Mouse (Mus musculus) liver, embryonic 14 days (tissue): ENCODE data around the gene Stox1. TPM values are rescaled to one million over a fixed set of nuclear protein-coding genes. Genes with fewer than 3 reads are reported as not detected.

Source experiments
- polyA plus RNA-seq: library from polyadenylated mRNA; depleted of rRNA; stranded (reverse); fragments of >200 nt; gene quantifications from 2 replicates; pipeline ENCODE4 v1.2.3, GENCODE M21; 2012; rRNA removed

The Stox1 gene
- polyA plus RNA-seq, result 0.09 and 0.10 TPM in 2 replicates

GRCm38 (mm10) chr10:62725771-62726687, at the start of gene Stox1:
TSS of gene Stox1 (minus strand) at chr10:62726128.

GRCm38 (mm10) chr10:62650881-62651810, 74.8 kb downstream of the Stox1 start, which contains the start of gene Ddx50:
TSS of gene Ddx50 (minus strand) at chr10:62651218.

Other genes starting within 250 kb of the Stox1 start
- gene Vps26a, start 239.3 kb downstream of the Stox1 start, polyA plus RNA-seq, result 15.3 and 18.9 TPM in 2 replicates
- gene Srgn, start 198.7 kb downstream of the Stox1 start, polyA plus RNA-seq, result 24.8 and 34.5 TPM in 2 replicates
- 9.2 and 9.6 TPM in 2 replicates for gene Kif1bp, start 147.7 kb downstream of the Stox1 start, polyA plus RNA-seq
- gene Ddx21, start 123.8 kb downstream of the Stox1 start, polyA plus RNA-seq, result 35.4 and 38.2 TPM in 2 replicates
- 23.9 and 26.9 TPM in 2 replicates for gene Ddx50, start 74.9 kb downstream of the Stox1 start, polyA plus RNA-seq
- gene Ccar1, start 66.2 kb upstream of the Stox1 start, polyA plus RNA-seq, result 29.0 and 29.4 TPM in 2 replicates
- 0.17 and 0.29 TPM in 2 replicates for gene Tet1, start 182.9 kb upstream of the Stox1 start, polyA plus RNA-seq
- 6.6 and 7.2 TPM in 2 replicates for gene Slc25a16, start 194.5 kb upstream of the Stox1 start, polyA plus RNA-seq
- 27.4 and 34.5 TPM in 2 replicates for gene Dna2, start 220.9 kb upstream of the Stox1 start, polyA plus RNA-seq